Mouse (Mus musculus): ENCODE measurements at regions not wholly inside any gene's neighbourhood (a gene's known extent, or its start where the extent isn't known, plus 50 kb on each side); places are given as distances from the start of the nearest gene placed in this dataset.

DNA sequence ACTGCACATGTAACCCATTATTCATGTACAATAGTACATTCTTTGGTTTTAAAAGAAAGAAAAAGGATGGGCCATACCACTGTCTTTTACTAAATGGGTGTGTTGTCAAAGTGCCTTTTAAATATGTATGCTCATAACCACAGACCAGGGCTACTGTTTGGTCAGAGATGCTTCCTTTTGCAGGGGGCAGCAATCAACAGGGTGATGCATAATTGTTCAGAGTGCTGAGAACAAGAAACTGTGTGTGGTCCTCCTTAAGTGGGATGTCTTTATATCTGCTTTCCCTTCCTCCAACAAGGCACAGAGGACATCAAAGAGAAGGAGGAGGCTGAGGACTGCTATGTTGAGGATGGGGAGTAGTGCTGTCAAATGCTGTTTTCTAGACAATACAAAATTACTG, 544.0 kb downstream of the Ptprc start:
- DNase-seq, result no peak

- DNase-seq, result peak; percentile 7
Measured at GRCm38 (mm10) chr1:137620672-137621071, 554.8 kb downstream of the Ptprc start.

DNA sequence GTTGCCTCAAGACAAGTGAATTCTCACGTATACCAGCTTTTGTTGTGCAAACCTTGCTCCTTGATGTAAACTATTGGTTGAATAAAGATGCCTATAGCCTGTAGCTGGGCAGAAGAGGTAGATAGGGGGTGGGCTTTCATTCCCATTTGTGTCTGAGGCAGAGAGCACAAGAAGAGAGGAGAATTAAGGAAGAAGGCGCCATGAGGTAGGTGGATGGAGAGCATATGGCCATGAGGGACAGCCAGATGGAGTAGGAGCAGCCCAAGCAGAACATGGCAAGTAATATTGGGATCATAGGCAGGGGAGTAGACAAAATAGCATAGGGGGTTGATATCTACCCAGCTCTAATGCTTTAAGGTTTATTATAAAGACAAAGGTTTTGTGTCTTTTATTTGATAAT, 557.3 kb downstream of the Ptprc start:
- DNase-seq, result no peak

- no peak for DNase-seq
Measured at GRCm38 (mm10) chr1:137617513-137617912, 558.0 kb downstream of the Ptprc start.

DNA sequence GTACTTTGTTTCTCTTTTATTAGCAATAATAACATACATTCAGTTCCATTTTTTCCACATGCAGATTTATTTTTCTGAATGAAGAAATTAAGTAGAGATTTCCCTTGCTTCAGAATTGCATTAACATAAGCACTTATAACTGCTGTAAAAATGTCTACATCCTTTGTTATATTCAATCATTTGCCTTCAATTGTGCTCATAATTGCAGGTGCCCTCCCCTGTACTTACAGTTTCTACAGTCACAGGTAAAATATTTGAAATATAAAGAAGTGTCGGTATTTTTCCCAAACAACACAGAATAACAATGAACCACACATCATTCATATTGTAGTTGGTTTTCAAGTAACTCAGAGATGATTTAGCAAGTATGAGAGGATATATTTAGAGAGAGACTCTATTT, 568.8 kb downstream of the Ptprc start:
- no peak for DNase-seq

DNA sequence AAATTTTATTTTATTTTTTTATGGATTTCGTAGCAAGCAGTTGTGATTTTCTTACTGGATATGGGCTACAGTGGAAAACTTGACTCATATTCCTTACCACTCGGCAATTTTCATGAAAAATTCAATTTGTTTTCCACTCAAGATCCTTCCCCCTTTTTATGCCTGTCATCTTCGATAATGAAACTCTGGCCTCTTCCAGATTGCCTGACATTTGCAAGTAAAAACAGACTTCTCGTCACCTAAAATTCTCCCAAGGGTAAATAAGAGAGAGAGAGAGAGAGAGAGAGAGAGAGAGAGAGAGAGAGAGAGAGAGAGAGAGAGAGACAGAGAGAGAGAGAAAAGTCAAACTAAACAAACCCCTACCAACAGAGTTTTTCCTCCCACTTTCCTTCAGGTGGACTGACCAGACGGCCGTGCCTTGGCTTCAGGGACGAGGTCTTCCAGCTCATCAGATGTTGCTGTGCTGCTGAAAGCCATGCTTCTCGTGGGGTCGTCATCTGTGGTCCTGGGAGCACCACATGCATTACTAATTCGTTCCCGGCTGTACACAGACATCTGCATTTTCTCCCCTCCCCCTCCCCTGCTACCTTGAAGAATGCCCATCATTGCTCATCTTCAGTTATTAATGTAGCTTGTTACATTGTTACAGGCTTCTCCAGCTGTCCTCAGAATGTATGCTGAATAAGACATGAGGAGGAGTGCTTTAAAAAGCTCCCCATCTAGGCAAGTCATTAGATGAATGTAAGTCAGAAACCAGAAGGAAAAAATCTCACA, 569.4 kb downstream of the Ptprc start:
- no peak for DNase-seq

GRCm38 (mm10) chr1:137593732-137594131, 581.8 kb downstream of the Ptprc start:
- no peak for DNase-seq

DNA sequence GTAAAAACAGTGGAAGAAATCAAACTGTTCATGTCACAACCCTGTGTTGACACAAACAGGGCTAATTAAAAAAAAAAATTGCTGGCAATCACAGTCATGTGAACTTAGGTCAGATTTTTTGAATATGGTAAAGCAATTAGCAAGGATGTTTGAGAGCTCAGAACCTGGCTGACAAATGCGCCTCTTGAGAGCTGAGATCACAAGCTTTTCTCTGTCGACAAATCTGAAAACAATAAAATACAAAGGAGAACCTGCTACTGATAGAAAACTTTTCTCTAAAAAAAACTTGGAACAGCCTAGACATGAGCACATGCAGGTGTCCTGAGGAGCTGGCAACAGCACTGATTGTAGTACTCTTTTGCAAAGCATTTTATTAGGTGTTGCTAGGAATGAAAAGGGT, 583.6 kb downstream of the Ptprc start:
- DNase-seq, result no peak

DNA sequence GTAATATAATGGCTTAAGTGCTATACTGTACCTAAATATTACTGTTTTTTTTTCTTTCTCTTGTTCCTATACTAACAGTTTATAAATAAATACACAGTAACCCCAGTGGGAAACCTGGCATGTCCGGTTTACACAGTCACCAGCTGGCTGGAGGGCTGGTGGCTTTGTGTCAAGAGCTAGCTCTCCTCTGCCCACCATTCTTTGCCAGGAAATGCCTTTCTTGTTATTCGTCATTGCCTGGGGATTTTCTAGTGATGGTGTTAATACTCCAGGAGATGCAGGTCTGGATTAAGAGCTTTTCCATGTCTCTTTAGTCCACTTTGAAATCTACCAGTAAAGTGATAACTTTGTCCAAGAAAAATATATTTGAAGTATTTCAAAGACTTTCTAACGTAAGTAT, 584.2 kb downstream of the Ptprc start:
- peak; percentile 46 for DNase-seq

DNA sequence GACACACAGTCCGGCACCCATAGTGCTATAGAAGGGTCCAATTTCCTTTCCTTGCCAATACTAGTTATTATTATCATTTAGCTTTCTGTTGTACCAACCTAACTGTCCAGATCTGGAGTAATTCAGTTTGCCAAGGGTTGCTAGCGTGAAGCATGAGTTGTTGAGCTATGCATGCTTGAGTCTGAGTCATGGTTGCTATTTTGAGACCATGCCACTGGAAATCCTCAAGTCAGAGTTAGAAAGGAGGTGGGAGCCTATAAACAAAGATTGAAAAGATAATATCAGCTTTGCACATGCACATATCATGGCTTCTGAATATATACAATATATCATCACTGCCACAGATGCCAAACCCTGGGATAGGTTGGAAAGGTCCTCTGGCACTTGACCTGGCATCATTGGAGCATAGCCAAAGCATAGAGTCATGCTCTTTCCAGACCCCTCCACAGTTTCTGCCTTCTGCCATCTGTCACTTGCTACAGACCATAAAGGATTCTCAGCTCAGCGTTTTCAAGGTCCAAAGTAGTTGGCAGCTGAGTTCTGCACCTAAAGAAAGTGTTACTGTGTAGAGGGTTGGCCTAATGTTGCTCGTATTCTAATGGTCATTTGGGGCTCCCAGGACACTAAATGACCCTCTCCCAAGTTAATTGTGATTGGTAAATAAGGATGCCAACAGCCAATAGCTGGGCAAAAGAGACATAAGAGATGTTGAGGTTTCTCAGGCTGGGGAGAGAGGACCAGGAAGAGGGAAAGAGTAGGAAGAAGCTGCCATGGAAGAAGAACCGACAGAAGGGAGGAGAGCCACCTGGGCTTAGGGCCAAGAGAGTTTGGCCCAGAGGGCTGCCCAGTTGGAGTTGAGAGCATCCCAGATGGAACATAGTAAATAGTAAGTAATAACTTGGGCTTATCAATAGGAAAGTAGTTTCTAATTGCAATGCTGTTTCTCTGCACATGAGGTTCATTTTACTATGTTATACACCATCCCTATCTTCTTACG, 586.9 kb downstream of the Ptprc start:
- DNase-seq, result no peak

DNA sequence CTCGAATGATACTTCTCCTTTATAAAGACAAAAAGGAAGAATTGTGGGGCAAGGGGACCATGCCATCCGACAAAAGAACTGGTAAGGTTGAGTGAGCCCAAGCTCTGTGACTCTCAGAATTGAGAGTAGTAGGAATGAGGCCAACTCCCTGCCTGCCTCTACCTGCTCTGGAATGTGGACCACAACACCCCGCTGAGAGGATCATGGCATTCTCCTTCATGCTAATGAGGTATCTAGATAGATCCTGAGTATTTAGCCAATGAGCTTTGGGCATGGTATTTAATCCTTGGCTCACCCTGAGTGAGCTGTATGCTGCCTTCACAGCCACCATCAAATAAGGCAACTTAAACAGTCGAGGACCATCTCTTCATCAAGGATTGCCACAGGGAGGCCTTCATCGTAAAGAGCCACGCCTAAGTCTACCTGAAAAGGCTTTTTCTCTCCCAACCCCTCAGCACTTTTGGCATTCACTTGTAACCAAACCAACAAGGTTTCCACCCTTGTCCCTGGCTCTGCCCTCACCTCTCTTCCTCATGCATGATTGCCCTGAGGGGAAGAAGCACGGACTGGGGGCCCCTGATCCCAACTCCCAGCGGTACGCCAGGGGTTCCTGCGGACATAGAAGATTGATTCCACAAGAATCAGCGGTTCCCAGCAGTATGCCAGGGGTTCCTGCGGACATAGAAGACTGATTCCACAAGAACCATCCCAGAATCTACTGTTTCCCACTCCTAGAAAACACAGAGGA, 587.9 kb downstream of the Ptprc start:
- no peak for DNase-seq

DNA sequence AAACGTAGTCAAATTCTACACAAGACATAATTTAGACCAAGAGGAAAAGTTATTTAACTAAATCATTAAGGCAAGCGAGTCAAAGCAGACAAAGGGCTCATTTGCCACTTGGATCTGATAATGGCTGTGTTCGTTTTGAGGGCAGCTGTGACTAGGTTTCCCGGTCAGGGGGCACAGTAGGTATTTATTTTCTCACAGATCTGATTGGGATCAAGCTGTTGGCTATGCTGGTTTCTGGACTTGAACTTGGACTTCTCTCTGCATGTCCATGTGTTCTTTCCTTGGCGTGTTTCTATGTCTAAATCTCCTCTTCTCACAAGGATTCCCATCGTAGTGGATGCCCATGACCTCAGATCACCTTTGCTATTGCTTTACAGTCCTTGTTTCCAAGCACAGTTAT, 590.8 kb downstream of the Ptprc start:
- no peak for DNase-seq

- no peak for DNase-seq
Measured at GRCm38 (mm10) chr1:137584104-137584675, 591.3 kb downstream of the Ptprc start.

DNA sequence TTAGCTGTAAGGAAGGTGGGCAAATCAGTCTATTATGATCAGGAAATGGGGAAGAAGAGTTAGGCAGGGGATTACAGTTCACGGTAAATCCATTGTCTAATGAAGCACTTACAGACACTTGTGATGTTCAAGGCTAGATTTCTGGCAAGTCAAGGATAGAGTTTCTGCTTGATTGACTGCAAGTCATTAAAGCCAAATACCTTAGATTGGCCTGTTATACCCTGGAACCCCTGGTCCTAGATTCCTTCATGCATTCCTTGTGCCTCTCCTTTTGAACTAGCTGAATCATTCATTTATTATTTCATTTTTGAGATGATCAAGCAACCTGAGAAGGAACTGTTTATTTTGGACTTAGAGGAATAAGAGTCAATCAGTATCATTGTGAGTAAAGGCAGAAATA, 597.9 kb downstream of the Ptprc start:
- DNase-seq, result no peak

DNA sequence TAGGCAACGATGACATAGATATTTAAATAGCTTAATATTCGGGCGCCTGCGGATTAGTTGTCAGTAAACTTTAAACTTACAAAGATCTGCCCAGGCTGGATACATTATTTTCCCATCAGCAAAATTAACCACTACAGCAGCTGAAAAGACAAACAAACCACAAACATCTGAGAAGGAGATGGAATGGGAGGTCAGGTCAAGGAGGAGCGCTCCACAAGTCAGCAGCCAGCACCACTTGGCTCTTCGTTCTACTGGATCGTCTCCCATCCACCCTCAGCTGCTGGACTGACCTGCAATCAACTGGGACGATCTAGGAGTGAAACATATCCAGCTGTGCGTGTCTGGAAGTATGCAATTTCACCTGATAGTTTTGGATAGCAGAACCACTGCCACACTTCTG, 599.3 kb downstream of the Ptprc start:
- DNase-seq, result peak; percentile 7

- no peak for DNase-seq
Measured at GRCm38 (mm10) chr1:137575380-137575779, 600.1 kb downstream of the Ptprc start.

DNA sequence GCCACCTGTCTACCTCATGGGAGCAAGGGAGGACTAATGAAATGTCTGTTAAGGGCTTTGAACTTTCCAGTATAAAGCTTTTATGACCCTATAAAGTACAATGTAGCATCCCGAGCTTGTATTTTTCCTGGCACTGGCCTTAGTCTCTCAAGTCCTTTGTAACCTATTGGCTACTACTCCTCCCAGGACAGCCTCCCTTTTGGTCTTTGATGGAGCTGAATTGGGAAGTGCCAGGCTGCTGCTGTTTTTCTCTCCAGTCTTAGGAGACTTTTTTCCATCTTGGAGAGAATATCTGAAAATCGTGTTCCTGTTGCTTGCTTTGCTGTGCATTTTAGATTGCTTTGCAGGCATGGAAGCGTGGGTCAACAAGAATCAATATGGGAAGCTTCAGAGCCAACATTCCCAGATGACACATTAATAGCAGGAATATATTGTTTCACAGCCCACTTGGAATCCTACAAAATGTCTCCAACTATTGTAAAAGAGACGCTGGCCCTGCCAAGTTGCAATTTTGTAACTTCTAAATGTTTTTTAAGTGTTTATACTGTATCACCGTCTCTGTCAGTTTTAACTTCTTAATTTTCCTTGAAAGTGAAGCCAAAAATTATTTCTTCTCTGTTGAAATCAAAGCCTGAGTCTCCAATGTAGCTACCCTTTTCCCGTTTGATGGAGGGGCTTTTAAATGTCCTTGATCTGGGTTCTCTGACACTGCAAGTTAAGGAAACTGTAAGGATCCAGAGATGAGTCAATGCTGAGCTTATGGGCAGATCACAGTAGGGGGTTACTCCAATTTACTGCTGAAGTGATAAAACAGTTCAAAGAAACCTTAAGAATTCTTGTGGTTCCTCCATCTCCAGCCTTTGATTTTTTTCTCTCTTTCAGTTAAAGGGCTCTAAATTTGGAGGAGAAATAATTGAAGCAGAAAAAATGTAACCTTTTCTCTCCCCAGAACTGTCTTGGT, 603.3 kb downstream of the Ptprc start:
- DNase-seq, result peak; percentile 2

DNA sequence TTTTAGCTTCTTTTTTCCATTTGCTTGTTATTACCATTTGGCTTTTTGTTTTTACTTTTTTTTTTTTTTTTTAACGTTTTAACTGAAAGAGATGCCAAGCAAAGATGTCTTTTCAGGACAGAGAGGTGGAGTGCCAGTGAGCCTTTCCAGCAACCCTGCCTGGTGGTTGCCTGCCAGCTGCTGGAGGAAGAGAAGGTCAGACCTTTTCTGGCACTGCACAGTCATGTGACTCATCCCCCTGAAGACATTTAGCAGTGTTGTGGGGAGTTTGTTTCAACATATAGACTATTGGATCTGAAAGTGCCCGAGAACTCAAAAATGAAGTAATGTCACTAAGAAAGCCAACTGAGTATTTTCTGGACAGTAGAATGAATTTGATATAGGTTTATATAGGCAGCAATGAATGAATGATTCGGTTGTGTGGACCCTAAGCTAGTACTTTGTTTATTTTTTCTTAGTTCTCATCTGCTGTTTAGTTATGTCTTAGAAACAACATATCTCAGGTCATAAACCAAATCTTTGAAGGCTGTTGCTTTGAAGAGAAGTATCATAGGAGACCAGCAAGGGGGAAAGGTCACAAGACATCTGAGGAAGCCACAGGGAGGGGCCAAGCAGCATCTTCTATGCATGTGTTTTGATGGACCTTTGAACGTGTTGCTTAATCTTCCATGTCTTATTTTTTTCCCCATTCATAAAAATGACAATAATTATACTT, 604.2 kb downstream of the Ptprc start:
- peak; percentile 8 for DNase-seq

DNA sequence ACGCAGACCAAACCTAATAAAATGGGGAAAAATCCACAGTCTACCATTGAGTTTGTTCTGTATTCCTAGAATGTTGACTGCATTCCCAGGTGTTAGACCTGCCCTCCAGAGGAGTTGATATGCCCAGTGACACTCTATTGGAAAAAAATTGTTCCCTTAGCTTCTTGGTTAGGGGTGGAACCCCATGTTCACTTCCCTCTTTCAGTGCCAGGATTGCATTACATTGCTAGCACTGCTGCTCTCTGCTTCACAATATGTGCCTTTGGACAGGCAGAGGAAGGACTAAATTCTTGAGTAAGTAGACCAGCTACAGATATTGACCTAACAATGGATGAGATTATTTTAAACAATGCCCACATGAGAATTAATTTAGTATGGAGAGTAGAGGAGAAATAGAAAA, 607.3 kb upstream of the Nr5a2 start:
- no peak for DNase-seq

DNA sequence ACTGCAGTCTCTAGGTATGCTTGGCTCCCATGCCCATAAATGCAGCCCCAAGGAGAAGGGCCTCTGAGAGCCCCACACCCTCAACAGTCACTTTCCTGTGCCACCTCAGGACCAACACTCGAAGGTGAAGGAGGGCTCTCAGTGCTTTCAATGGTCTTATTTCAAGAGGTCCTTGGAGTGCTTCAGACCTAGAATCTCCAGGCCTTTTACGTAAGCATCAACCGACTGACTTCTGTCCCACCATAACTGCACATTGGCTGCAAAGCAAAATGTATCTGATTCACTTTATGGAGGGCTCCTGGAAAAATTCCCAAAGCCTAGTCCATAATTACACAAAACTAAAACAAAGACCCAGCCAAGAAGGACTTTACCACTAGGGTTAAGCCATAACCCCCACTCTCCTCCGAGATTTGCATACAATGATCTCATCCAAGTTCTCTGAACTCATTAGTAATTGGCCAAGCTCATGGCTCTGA, 605.4 kb upstream of the Nr5a2 start:
- DNase-seq, result peak; percentile 49

- no peak for DNase-seq
Measured at GRCm38 (mm10) chr1:137561686-137562085, 601.4 kb upstream of the Nr5a2 start.

Data from lung, postnatal 14 days (tissue).